Mouse (Mus musculus): ENCODE measurements at regions not wholly inside any gene's neighbourhood (a gene's known extent, or its start where the extent isn't known, plus 50 kb on each side); places are given as distances from the start of the nearest gene placed in this dataset.

DNA sequence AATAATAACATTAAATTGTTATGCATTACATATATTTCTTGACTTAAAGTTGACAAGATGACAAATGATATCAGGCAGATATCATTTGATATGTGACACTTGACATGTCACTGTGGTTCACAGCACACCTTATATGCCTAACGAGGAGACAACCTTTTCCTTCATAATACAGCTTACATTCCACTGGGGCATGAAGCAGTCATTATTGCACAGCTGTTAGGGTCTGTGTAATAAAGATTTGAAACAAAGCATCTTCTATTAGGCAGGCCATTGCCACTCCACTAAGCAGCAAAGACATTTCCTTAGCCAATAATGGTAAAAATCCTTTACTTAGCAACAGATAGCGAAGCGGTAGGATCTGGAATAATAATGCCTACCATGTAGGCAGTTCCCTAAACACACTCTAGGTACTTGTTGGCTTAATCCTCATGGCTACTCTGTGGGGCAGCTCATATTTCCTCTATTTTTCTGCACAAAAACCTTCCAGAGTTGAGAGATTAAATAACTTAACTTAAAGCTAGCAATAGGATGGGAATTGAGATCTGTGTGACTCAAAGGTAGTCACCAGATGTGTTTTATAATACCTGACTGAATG, 112.0 kb upstream of the Slc35f1 start:
- TF ChIP-seq CTCF (IDR thresholded peaks at IDR 0.05; ENCODE audit: low read depth): no peak
- Histone ChIP-seq H3K4me1 (replicated peaks; ENCODE audit: insufficient read depth, low read length) (no peaks in the 10 kb centered on the region), H3K4me3 (replicated peaks; ENCODE audit: low read depth, low read length) (no peak overlapping the region), H3K9ac (ENCODE audit: low read depth, low read length) (no peak overlapping the region), H3K27me3 (ENCODE audit: insufficient read depth, low read length) (no peaks in the 10 kb centered on the region), H3K4me2 (ENCODE audit: low read length) (no peak overlapping the region), H3K36me3 (ENCODE audit: insufficient read depth, low read length) (no peaks in the 10 kb centered on the region), H3K9me3 (replicated peaks; ENCODE audit: low read length) (no peaks in the 10 kb centered on the region), H3K27ac (no peak overlapping the region)
- 64% methylated on average over 3 of the region's 3 CpGs for WGBS
- DNase-seq (ENCODE audit: low spot score) (no peak), ATAC-seq (replicated peaks; ENCODE audit: low FRiP score, low read depth) (no peak)

DNA sequence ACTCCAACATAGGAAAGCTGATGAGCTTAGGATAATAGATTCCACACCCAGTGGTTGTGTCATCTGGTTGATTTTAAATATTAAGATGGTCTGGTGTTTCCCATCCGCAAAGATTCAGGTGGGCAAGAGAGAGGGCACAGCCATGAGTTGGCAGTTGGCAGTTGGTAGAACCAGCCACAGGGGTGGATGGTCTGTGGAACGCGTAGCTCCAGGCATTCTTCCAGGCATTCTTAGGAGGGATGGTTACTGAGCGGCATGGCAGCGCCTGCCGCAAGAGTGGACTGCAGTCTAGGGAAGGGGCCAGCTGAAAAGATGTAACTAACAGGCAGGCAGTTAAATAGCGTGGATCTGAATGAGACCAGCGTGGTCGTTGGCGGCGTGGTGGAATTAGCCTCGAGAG, 96.6 kb upstream of the Slc35f1 start:
- Histone ChIP-seq H3K4me2 (ENCODE audit: low read length) (no peak overlapping the region), H3K4me3 (replicated peaks; ENCODE audit: low read depth, low read length) (no peak overlapping the region), H3K9ac (ENCODE audit: low read depth, low read length) (no peak overlapping the region), H3K9me3 (replicated peaks; ENCODE audit: low read length) (no peaks in the 10 kb centered on the region), H3K27ac (no peak overlapping the region), H3K4me1 (replicated peaks; ENCODE audit: insufficient read depth, low read length) (no peaks in the 10 kb centered on the region), H3K27me3 (ENCODE audit: insufficient read depth, low read length) (no peaks in the 10 kb centered on the region), H3K36me3 (ENCODE audit: insufficient read depth, low read length) (no peaks in the 10 kb centered on the region)
- no peak for ATAC-seq (replicated peaks; ENCODE audit: low FRiP score, low read depth)
- TF ChIP-seq CTCF (IDR thresholded peaks at IDR 0.05; ENCODE audit: low read depth): no peak
- 98% methylated on average over 12 of the region's 12 CpGs for WGBS
- no peak for DNase-seq (ENCODE audit: low spot score)
